Mouse (Mus musculus) liver, postnatal 0 days (tissue): ENCODE results near the gene Sox12.

ENCODE experiments used
- CTCF ChIP-seq: sonication (generic); IDR thresholded peaks from 2 replicates; pipeline ENCODE4 v1.5.1; 2016; ENCODE audit warnings: antibody characterized with exemption, low read depth
- EP300 ChIP-seq: IDR thresholded peaks from 2 replicates; pipeline ENCODE4 v1.6.1; 2016; ENCODE audit warnings: antibody characterized with exemption, low read depth, mild to moderate bottlenecking

- TF ChIP-seq EP300 (no peak), CTCF (no peak)
These were observed 49.6 kb upstream of the Sox12 start for GRCm38 (mm10) chr2:152447461-152447860.
